Mouse (Mus musculus) intestine, embryonic 16.5 days (tissue): ENCODE measurements around the gene Adgrg3. TPM values are rescaled to one million over a fixed set of nuclear protein-coding genes. Genes with fewer than 3 reads are reported as not detected.

ENCODE experiments used
- ATAC-seq: fragments of 200-750 bp; cut with Nextera tagmentation; 2 replicates; pipeline ENCODE4 v1.8.0; 2017; ENCODE audit warnings: moderate TSS enrichment, moderate library complexity
- H3K27ac ChIP-seq: fragments of 300-500 bp; sonication (generic); 2 replicates; pipeline ENCODE4 v1.5.1; 2014; ENCODE audit warnings: mild to moderate bottlenecking, low read length
- H3K27me3 ChIP-seq: fragments of 300-500 bp; sonication (generic); replicated peaks from 2 replicates; pipeline ENCODE4 v1.6.1; 2014; ENCODE audit warnings: low read length, control low read depth, mixed read lengths; ENCODE audit not compliant: control insufficient read depth, insufficient read depth
- H3K36me3 ChIP-seq: fragments of 300-500 bp; sonication (generic); 2 replicates; pipeline ENCODE4 v1.6.1; 2014; ENCODE audit warnings: low read length, control low read depth; ENCODE audit not compliant: control insufficient read depth, insufficient read depth
- H3K4me1 ChIP-seq: fragments of 300-500 bp; sonication (generic); 2 replicates; pipeline ENCODE4 v1.6.1; 2014; ENCODE audit warnings: low read length, control low read depth, mixed read lengths; ENCODE audit not compliant: control insufficient read depth, insufficient read depth
- H3K4me2 ChIP-seq: fragments of 300-500 bp; sonication (generic); 2 replicates; pipeline ENCODE4 v1.6.1; 2014; ENCODE audit warnings: low read depth, low read length, control low read depth
- H3K4me3 ChIP-seq: fragments of 300-500 bp; sonication (generic); 2 replicates; pipeline ENCODE4 v1.5.1; 2014; ENCODE audit warnings: mild to moderate bottlenecking, low read length
- H3K9ac ChIP-seq: fragments of 300-500 bp; sonication (generic); 2 replicates; pipeline ENCODE4 v1.6.1; 2014; ENCODE audit warnings: low read depth, low read length
- H3K9me3 ChIP-seq: fragments of 300-500 bp; sonication (generic); 2 replicates; pipeline ENCODE4 v1.6.1; 2016; ENCODE audit warnings: low read length, control low read depth; ENCODE audit not compliant: control insufficient read depth
- WGBS: fragments of 180-500 bp; shearing (Covaris S2); extraction: QIAGEN DNeasy Blood & Tissue Kit; methylation state at CpG from one replicate; pipeline ENCODE4 v1.1.7; 2014; 5-methylcytosine and 5-hydroxymethylcytosine counted together
- polyA plus RNA-seq: library from polyadenylated mRNA; unstranded; fragments of >200 nt; fragmentation: Nextera tagmentation; extraction: Ambion mirVana; gene quantifications from 2 replicates; pipeline ENCODE4 v1.2.1, GENCODE M21; 2015

Gene Adgrg3
- polyA plus RNA-seq, 1 experiment from 2014 or later = 3.0 TPM

DNA sequence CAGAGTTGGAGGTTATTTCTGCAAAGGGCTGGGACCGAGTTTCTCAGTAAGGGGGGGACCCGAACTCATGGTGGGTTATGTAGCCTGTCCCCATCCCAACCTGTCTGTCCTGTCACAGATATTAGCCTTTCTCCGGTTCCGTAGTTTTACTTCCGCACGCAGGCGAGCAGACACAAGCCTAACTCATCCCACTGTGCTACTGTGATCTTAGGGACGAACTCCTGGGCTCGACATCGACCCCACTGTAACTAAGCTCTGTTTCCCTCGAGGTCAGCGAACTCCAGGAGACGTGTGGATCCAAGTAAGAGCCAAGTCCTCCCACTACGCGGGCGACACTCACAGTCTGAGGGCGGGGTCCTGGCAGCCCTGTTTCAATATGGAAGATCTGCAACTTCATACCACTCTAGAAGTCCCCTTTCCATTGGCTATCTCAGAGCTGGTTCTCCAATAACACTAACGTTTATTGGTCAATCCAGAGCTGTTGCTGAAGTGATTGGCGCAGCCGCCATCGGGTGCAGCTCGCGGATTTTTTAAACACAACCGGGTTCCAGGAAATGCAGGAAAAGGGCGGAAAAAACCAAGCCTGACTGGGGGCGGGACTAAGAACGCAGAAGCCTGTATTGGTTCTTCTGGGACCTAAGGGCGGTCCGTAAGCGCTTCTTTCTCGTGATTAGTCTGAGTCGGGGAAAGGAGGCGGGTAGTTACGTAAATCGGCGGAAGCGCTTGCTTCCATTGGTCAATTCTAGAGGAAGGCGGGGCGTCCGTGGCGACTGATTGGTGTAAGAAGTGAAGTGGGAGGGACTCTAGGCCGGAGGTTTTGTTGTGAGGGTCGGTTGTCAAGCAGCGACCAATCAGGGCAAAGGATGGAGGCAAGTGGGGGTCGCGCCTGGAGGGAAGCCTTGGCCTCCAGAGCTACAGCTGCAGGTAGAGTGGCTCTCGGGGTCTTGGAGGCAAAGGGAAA, 63.2 kb downstream of the Adgrg3 start, which contains the start of gene Katnb1:
TSS of gene Katnb1 (plus strand) at position 806 of the 961 bp plus-strand sequence.
- H3K4me2 ChIP-seq = peak within 1 kb of the TSS; percentile 92

DNA sequence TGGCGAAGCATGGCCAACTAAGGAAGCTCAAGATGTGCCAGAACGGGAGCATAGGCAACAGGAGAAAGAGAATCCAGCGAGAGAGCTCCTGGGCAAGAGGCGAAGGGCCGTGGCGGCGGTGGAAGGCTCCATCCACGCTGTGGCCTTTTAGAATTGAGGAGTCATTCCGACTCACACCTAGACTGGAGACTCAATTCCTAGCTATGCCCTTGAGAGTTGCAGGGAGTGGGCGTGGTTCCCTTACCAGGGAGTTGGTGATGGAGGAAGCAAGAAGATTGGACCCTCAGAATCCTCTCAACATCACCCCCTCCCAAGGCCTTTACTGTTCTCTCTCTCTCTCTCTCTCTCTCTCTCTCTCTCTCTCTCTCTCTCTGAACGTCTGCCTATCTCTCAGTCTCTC, 64.2 kb downstream of the Adgrg3 start:
- 10% methylated on average over 11 of the region's 11 CpGs for WGBS
- peak overlapping the region; percentile 92 for H3K4me2 ChIP-seq
- no peak for ATAC-seq
- no peak overlapping the region for H3K27ac ChIP-seq
- H3K4me1 ChIP-seq = peaks cover 18% of the 10 kb centered on the region
- 0 out of 2 replicates have a peak, but pooled peaks cover 4% of the 10 kb centered on the region for H3K36me3 ChIP-seq
- H3K27me3 ChIP-seq = no peaks in the 10 kb centered on the region
- H3K4me3 ChIP-seq = peak overlapping the region; percentile 74
- H3K9me3 ChIP-seq = no peaks in the 10 kb centered on the region
- H3K9ac ChIP-seq = peak overlapping the region; percentile 77

More for the DNA sequence above, 63.2 kb downstream of the Adgrg3 start, which contains the start of gene Katnb1:
- peak within 1 kb of the TSS; percentile 77 for H3K9ac ChIP-seq
- WGBS = under 1% methylated on average over 47 of the region's 47 CpGs
- peak within 1 kb of the TSS; percentile 55 for H3K27ac ChIP-seq
- ATAC-seq = peak; percentile 98
- H3K27me3 ChIP-seq = no peaks in the 10 kb centered on the region
- peak within 1 kb of the TSS; percentile 74 for H3K4me3 ChIP-seq
- no peaks in the 10 kb centered on the region for H3K36me3 ChIP-seq
- H3K9me3 ChIP-seq = no peaks in the 10 kb centered on the region
- peaks cover 14% of the 10 kb centered on the region for H3K4me1 ChIP-seq

DNA sequence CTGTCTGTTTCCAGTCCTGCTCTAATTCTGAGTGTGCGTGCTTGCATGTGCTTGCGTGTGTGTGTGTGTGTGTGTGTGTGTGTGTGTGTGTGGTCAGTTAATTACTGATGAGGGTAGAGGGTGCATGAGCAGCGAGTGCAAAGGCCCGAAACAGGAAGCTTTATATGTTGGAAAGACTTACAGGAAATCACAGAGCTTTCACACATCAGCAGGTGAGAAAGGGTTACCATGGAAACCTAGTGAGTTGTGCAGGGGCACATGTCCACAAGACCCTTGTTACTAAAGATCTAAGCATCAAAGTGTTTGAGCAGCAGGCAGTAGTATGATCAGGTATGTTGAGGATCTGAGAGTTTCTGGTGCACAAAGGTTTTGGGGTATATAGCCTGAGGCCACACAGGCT, 66.8 kb downstream of the Adgrg3 start:
- Histone ChIP-seq H3K27me3 (no peaks in the 10 kb centered on the region), H3K36me3 (0 out of 2 replicates have a peak, but pooled peaks cover 4% of the 10 kb centered on the region), H3K9ac (no peak overlapping the region), H3K4me3 (no peak overlapping the region), H3K9me3 (no peaks in the 10 kb centered on the region), H3K4me1 (peaks cover 18% of the 10 kb centered on the region), H3K4me2 (no peak overlapping the region), H3K27ac (no peak overlapping the region)
- WGBS = 88% methylated on average over 4 of the region's 4 CpGs
- no peak for ATAC-seq

DNA sequence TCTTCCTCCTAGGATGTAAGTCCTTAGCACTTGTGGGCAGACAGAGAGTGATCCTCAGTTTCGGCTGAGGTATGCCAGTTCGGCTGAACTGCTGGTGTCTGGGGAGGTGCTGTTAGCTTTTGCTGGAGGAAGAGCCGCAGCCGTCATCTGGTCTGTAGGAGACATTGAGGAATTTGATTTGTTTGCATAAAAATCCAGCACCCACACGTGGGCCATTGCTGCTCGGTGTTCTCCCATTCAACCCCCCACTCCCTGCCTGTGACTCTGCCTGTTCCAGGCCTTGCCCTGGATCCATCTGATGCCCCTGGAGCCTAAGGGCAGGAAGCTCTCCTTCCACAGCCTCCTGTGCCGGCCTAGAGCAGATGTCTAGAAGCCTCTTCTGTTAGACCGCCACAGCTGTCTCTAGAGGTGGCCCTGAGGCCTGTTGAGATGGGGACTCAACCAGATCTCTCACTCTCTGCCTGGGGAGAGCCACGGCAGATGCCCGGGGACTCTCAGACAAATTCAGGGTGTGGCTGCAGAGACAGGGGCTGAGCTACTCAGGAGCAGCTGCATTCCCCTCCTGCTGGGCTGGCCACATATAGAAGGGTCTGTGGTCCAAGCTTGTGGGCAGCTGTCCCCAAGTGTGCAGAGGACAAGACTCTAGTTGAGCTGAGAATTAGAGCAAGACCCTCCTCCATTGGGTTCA, 67.4 kb downstream of the Adgrg3 start:
- Histone ChIP-seq H3K27ac (no peak overlapping the region), H3K36me3 (0 out of 2 replicates have a peak, but pooled peaks cover 4% of the 10 kb centered on the region), H3K4me2 (no peak overlapping the region), H3K4me1 (peaks cover 18% of the 10 kb centered on the region), H3K9ac (no peak overlapping the region), H3K4me3 (no peak overlapping the region), H3K27me3 (no peaks in the 10 kb centered on the region), H3K9me3 (no peaks in the 10 kb centered on the region)
- no peak for ATAC-seq
- 78% methylated on average over 10 of the region's 10 CpGs for WGBS

DNA sequence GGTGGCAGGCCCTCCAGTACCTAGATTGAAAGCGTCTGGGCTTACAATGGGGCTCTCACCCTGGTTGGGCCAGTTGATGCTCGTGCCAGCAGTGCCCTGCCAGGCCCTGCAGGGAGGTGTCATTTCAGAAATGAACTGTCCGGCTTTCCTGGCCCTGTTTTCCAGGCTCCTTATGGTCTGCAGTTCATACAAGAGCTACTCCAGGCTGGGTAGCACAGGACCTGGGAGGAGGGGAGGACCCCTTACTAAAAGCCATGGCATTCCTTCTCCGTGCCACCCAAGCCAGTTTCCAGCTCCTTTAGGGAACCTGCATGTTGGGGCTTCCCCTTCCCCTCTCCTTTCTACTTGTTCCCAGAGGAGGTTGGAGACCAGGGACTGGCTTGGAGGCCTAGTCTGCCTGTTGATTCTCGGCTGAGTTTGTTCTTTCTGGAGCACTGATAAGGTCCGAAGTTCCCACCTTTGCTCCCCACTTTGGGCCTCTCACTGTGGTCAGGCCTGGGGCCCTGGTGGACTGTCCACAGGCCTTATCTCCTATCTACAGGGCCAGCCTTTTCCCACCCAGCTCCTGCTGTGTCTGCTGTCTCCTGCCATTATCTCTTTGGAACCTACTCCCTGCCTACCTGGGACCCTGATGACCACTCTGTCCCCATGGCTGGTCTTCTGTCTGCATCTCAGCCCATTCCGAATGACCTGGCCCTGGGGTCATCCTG, 68.1 kb downstream of the Adgrg3 start:
- no peak overlapping the region for H3K4me3 ChIP-seq
- no peak overlapping the region for H3K4me2 ChIP-seq
- H3K27me3 ChIP-seq = no peaks in the 10 kb centered on the region
- no peak for ATAC-seq
- H3K9ac ChIP-seq = no peak overlapping the region
- 84% methylated on average over 7 of the region's 7 CpGs for WGBS
- H3K36me3 ChIP-seq = 0 out of 2 replicates have a peak, but pooled peaks cover 4% of the 10 kb centered on the region
- H3K9me3 ChIP-seq = no peaks in the 10 kb centered on the region
- peaks cover 18% of the 10 kb centered on the region for H3K4me1 ChIP-seq
- H3K27ac ChIP-seq = no peak overlapping the region

DNA sequence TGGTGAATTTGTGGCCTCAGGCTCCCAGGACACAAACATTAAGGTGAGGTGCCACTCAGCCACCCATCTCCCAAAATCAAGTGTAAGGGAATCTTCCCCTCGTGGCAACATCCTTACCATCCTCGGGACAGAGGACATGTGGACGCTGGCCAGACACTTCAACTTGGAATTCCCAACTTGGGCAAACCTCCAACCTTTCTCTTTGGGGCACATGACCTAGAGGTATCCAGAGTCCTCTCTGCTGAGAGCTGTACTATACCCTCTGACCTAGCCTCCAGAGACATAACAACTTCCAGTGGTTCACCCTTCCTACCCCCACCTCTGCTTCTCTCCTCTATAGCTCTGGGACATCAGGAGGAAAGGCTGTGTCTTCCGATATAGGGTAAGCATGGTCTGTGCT, 76.1 kb downstream of the Adgrg3 start:
- 78% methylated on average over 4 of the region's 4 CpGs for whole genome bisulfite sequencing

More for the DNA sequence above, 76.1 kb downstream of the Adgrg3 start:
- Histone ChIP-seq H3K9ac (no peak overlapping the region), H3K27me3 (no peaks in the 10 kb centered on the region), H3K36me3 (peaks cover 7% of the 10 kb centered on the region; the same call in 1 of the 2 replicates), H3K4me2 (no peak overlapping the region), H3K27ac (no peak overlapping the region), H3K4me1 (no peaks in the 10 kb centered on the region), H3K4me3 (no peak overlapping the region), H3K9me3 (no peaks in the 10 kb centered on the region)
- no peak for ATAC-seq

Other genes with a start within 250 kb of the Adgrg3 start
- 34.7 and 47.2 TPM in 2 replicates for gene Cx3cl1, start 245.7 kb upstream of the Adgrg3 start, polyA plus RNA-seq
- gene Ccl17, start 207.2 kb upstream of the Adgrg3 start, polyA plus RNA-seq = 0.29 and 1.3 TPM in 2 replicates
- gene Coq9, start 179.4 kb upstream of the Adgrg3 start, polyA plus RNA-seq = 142 and 145 TPM in 2 replicates
- gene Ciapin1, start 179.3 kb upstream of the Adgrg3 start, polyA plus RNA-seq = 79.1 and 90.1 TPM in 2 replicates
- 117 and 133 TPM in 2 replicates for gene Polr2c, start 160.2 kb upstream of the Adgrg3 start, polyA plus RNA-seq
- gene Dok4, start 141.4 kb upstream of the Adgrg3 start, polyA plus RNA-seq = 49.6 and 51.5 TPM in 2 replicates
- 10.9 and 11.5 TPM in 2 replicates for gene Ccdc102a, start 99.6 kb upstream of the Adgrg3 start, polyA plus RNA-seq
- gene Adgrg5, start 94.0 kb upstream of the Adgrg3 start, polyA plus RNA-seq = 1.6 and 2.8 TPM in 2 replicates
- gene Adgrg1, start 42.9 kb upstream of the Adgrg3 start, polyA plus RNA-seq = 24.4 and 26.8 TPM in 2 replicates
- 0.07 TPM in 1 of 2 replicates, not detected in the other for gene Drc7, start 37.4 kb downstream of the Adgrg3 start, polyA plus RNA-seq
- gene Katnb1, start 63.5 kb downstream of the Adgrg3 start, polyA plus RNA-seq = 16.7 and 17.8 TPM in 2 replicates
- gene Kifc3, start 185.1 kb downstream of the Adgrg3 start, polyA plus RNA-seq = 23.4 and 30.9 TPM in 2 replicates